Mouse (Mus musculus): Measurements from ENCODE around the gene Amigo3. TPM values are rescaled to one million over a fixed set of nuclear protein-coding genes. Genes with fewer than 3 reads are reported as not detected.

Gene Amigo3
- polyA plus RNA-seq, 1 experiment, result 12.0 TPM

- Histone ChIP-seq H3K4me3 (ENCODE audit: low read depth, low read length) (peak overlapping the region; percentile 62), H3K4me1 (ENCODE audit: control insufficient read depth, insufficient read depth, insufficient read length, low read length) (peaks cover 15% of the 10 kb centered on the region), H3K27me3 (ENCODE audit: control insufficient read depth, insufficient read depth, low read length) (no peaks in the 10 kb centered on the region), H3K36me3 (ENCODE audit: control insufficient read depth, insufficient read depth, low read length) (peaks cover 47% of the 10 kb centered on the region), H3K27ac (ENCODE audit: insufficient read depth, low read depth, low read length) (peak overlapping the region; percentile 90)
- 34% methylated on average over 17 of the region's 17 CpGs for WGBS
- no peak for TF ChIP-seq CTCF (IDR thresholded peaks at IDR 0.05; ENCODE audit: extremely low read depth, insufficient read length, insufficient replicate concordance, low read depth, low read length)
- no peak for TF ChIP-seq POLR2A (IDR thresholded peaks at IDR 0.05; ENCODE audit: low read depth, low read length)
Observed at GRCm38 (mm10) chr9:108047601-108048565, 5.1 kb upstream of the Amigo3 start.

GRCm38 (mm10) chr9:108048566-108048955 is 4.4 kb upstream of the Amigo3 start:
- WGBS, result 2% methylated on average over 19 of the region's 19 CpGs
- Histone ChIP-seq H3K27me3 (ENCODE audit: control insufficient read depth, insufficient read depth, low read length) (no peaks in the 10 kb centered on the region), H3K4me1 (ENCODE audit: control insufficient read depth, insufficient read depth, insufficient read length, low read length) (peaks cover 21% of the 10 kb centered on the region), H3K4me3 (ENCODE audit: low read depth, low read length) (peak overlapping the region; percentile 62), H3K36me3 (ENCODE audit: control insufficient read depth, insufficient read depth, low read length) (peaks cover 46% of the 10 kb centered on the region), H3K27ac (ENCODE audit: insufficient read depth, low read depth, low read length) (peak overlapping the region; percentile 90)
- TF ChIP-seq POLR2A (IDR thresholded peaks at IDR 0.05; ENCODE audit: low read depth, low read length) (no peak), CTCF (IDR thresholded peaks at IDR 0.05; ENCODE audit: extremely low read depth, insufficient read length, insufficient replicate concordance, low read depth, low read length) (no peak)

GRCm38 (mm10) chr9:108049016-108049455 is 3.9 kb upstream of the Amigo3 start, which contains the start of gene Gmppb:
Gene Gmppb, plus strand, starts transcription at chr9:108049242.
- H3K27me3 ChIP-seq (ENCODE audit: control insufficient read depth, insufficient read depth, low read length), result no peaks in the 10 kb centered on the region
- H3K27ac ChIP-seq (ENCODE audit: insufficient read depth, low read depth, low read length), result peak within 1 kb of the TSS; percentile 97
- peaks cover 23% of the 10 kb centered on the region for H3K4me1 ChIP-seq (ENCODE audit: control insufficient read depth, insufficient read depth, insufficient read length, low read length)
- WGBS, result under 1% methylated on average over 37 of the region's 39 CpGs
- peaks cover 46% of the 10 kb centered on the region for H3K36me3 ChIP-seq (ENCODE audit: control insufficient read depth, insufficient read depth, low read length)
- peak within 1 kb of the TSS; percentile 86 for H3K4me3 ChIP-seq (ENCODE audit: low read depth, low read length)
- TF ChIP-seq CTCF (IDR thresholded peaks at IDR 0.05; ENCODE audit: extremely low read depth, insufficient read length, insufficient replicate concordance, low read depth, low read length) (no peak), POLR2A (IDR thresholded peaks at IDR 0.05; ENCODE audit: low read depth, low read length) (peak; percentile 86)

GRCm38 (mm10) chr9:108049561-108050251 is 3.3 kb upstream of the Amigo3 start:
- peak overlapping the region; percentile 97 for H3K27ac ChIP-seq (ENCODE audit: insufficient read depth, low read depth, low read length)
- H3K27me3 ChIP-seq (ENCODE audit: control insufficient read depth, insufficient read depth, low read length), result no peaks in the 10 kb centered on the region
- peaks cover 30% of the 10 kb centered on the region for H3K4me1 ChIP-seq (ENCODE audit: control insufficient read depth, insufficient read depth, insufficient read length, low read length)
- peak overlapping the region; percentile 86 for H3K4me3 ChIP-seq (ENCODE audit: low read depth, low read length)
- 15% methylated on average over 15 of the region's 15 CpGs for WGBS
- H3K36me3 ChIP-seq (ENCODE audit: control insufficient read depth, insufficient read depth, low read length), result peaks cover 49% of the 10 kb centered on the region
- TF ChIP-seq POLR2A (IDR thresholded peaks at IDR 0.05; ENCODE audit: low read depth, low read length) (no peak), CTCF (IDR thresholded peaks at IDR 0.05; ENCODE audit: extremely low read depth, insufficient read length, insufficient replicate concordance, low read depth, low read length) (no peak)

GRCm38 (mm10) chr9:108051184-108051930 is 1.6 kb upstream of the Amigo3 start:
- no peak overlapping the region for H3K27ac ChIP-seq (ENCODE audit: insufficient read depth, low read depth, low read length)
- H3K4me1 ChIP-seq (ENCODE audit: control insufficient read depth, insufficient read depth, insufficient read length, low read length), result peaks cover 31% of the 10 kb centered on the region
- WGBS, result 87% methylated on average over 15 of the region's 15 CpGs
- no peak overlapping the region for H3K4me3 ChIP-seq (ENCODE audit: low read depth, low read length)
- TF ChIP-seq POLR2A (IDR thresholded peaks at IDR 0.05; ENCODE audit: low read depth, low read length) (no peak), CTCF (IDR thresholded peaks at IDR 0.05; ENCODE audit: extremely low read depth, insufficient read length, insufficient replicate concordance, low read depth, low read length) (no peak)
- H3K27me3 ChIP-seq (ENCODE audit: control insufficient read depth, insufficient read depth, low read length), result no peaks in the 10 kb centered on the region
- H3K36me3 ChIP-seq (ENCODE audit: control insufficient read depth, insufficient read depth, low read length), result peaks cover 50% of the 10 kb centered on the region

GRCm38 (mm10) chr9:108051931-108052220 is 1.1 kb upstream of the Amigo3 start:
- TF ChIP-seq POLR2A (IDR thresholded peaks at IDR 0.05; ENCODE audit: low read depth, low read length) (no peak), CTCF (IDR thresholded peaks at IDR 0.05; ENCODE audit: extremely low read depth, insufficient read length, insufficient replicate concordance, low read depth, low read length) (no peak)
- Histone ChIP-seq H3K36me3 (ENCODE audit: control insufficient read depth, insufficient read depth, low read length) (peaks cover 49% of the 10 kb centered on the region), H3K4me1 (ENCODE audit: control insufficient read depth, insufficient read depth, insufficient read length, low read length) (peaks cover 31% of the 10 kb centered on the region), H3K4me3 (ENCODE audit: low read depth, low read length) (no peak overlapping the region), H3K27ac (ENCODE audit: insufficient read depth, low read depth, low read length) (no peak overlapping the region), H3K27me3 (ENCODE audit: control insufficient read depth, insufficient read depth, low read length) (no peaks in the 10 kb centered on the region)
- WGBS, result 64% methylated on average over 4 of the region's 4 CpGs

All from small intestine, adult 2 months (tissue).